Mouse (Mus musculus): ENCODE results near the gene Naa25. TPM values are rescaled to one million over a fixed set of nuclear protein-coding genes. Genes with fewer than 3 reads are reported as not detected.

Gene Naa25
- polyA plus RNA-seq, 1 experiment: 77.9 TPM

- H3K27me3 ChIP-seq (ENCODE audit: control insufficient read depth, insufficient read depth, low read length, poor library complexity, severe bottlenecking): no peaks in the 10 kb centered on the region
- H3K9ac ChIP-seq (ENCODE audit: low read depth, poor library complexity, severe bottlenecking): no peak overlapping the region
- H3K9me3 ChIP-seq (replicated peaks; ENCODE audit: control insufficient read depth, insufficient read depth, low read length, poor library complexity, severe bottlenecking): no peaks in the 10 kb centered on the region
- no peak for TF ChIP-seq CTCF (IDR thresholded peaks at IDR 0.05; ENCODE audit: low read depth, low read length)
- no peak for TF ChIP-seq EP300 (IDR thresholded peaks at IDR 0.05; ENCODE audit: insufficient read depth, low read depth, low read length)
- no peak for TF ChIP-seq POLR2A (IDR thresholded peaks at IDR 0.05; ENCODE audit: insufficient read depth, low read length)
- H3K36me3 ChIP-seq (ENCODE audit: control insufficient read depth, insufficient read depth, low read length, poor library complexity, severe bottlenecking): peaks cover 2% of the 10 kb centered on the region
- H3K4me1 ChIP-seq (ENCODE audit: control insufficient read depth, insufficient read depth, low read length): no peaks in the 10 kb centered on the region
- H3K4me3 ChIP-seq (ENCODE audit: low read depth, low read length): no peak overlapping the region
- H3K27ac ChIP-seq (ENCODE audit: insufficient read depth, low read length): no peak overlapping the region
Observed at GRCm38 (mm10) chr5:121454503-121454782, 56.7 kb downstream of the Naa25 start.

GRCm38 (mm10) chr5:121455510-121456265 is 58.0 kb downstream of the Naa25 start:
- no peaks in the 10 kb centered on the region for H3K4me1 ChIP-seq (ENCODE audit: control insufficient read depth, insufficient read depth, low read length)
- TF ChIP-seq CTCF (IDR thresholded peaks at IDR 0.05; ENCODE audit: low read depth, low read length): no peak
- no peak for TF ChIP-seq POLR2A (IDR thresholded peaks at IDR 0.05; ENCODE audit: insufficient read depth, low read length)
- TF ChIP-seq EP300 (IDR thresholded peaks at IDR 0.05; ENCODE audit: insufficient read depth, low read depth, low read length): no peak

GRCm38 (mm10) chr5:121461339-121462170 is 63.8 kb downstream of the Naa25 start:
- H3K9ac ChIP-seq (ENCODE audit: low read depth, poor library complexity, severe bottlenecking): no peak overlapping the region
- H3K27ac ChIP-seq (ENCODE audit: insufficient read depth, low read length): no peak overlapping the region
- no peaks in the 10 kb centered on the region for H3K27me3 ChIP-seq (ENCODE audit: control insufficient read depth, insufficient read depth, low read length, poor library complexity, severe bottlenecking)
- TF ChIP-seq POLR2A (IDR thresholded peaks at IDR 0.05; ENCODE audit: insufficient read depth, low read length) (no peak), EP300 (IDR thresholded peaks at IDR 0.05; ENCODE audit: insufficient read depth, low read depth, low read length) (no peak), CTCF (IDR thresholded peaks at IDR 0.05; ENCODE audit: low read depth, low read length) (no peak)
- H3K4me1 ChIP-seq (ENCODE audit: control insufficient read depth, insufficient read depth, low read length): no peaks in the 10 kb centered on the region
- H3K9me3 ChIP-seq (replicated peaks; ENCODE audit: control insufficient read depth, insufficient read depth, low read length, poor library complexity, severe bottlenecking): no peaks in the 10 kb centered on the region
- H3K4me3 ChIP-seq (ENCODE audit: low read depth, low read length): no peak overlapping the region
- H3K36me3 ChIP-seq (ENCODE audit: control insufficient read depth, insufficient read depth, low read length, poor library complexity, severe bottlenecking): no peaks in the 10 kb centered on the region

More at GRCm38 (mm10) chr5:121455510-121456265, 58.0 kb downstream of the Naa25 start:
- Histone ChIP-seq H3K27ac (ENCODE audit: insufficient read depth, low read length) (no peak overlapping the region), H3K36me3 (ENCODE audit: control insufficient read depth, insufficient read depth, low read length, poor library complexity, severe bottlenecking) (no peaks in the 10 kb centered on the region), H3K27me3 (ENCODE audit: control insufficient read depth, insufficient read depth, low read length, poor library complexity, severe bottlenecking) (no peaks in the 10 kb centered on the region), H3K4me3 (ENCODE audit: low read depth, low read length) (no peak overlapping the region), H3K9me3 (replicated peaks; ENCODE audit: control insufficient read depth, insufficient read depth, low read length, poor library complexity, severe bottlenecking) (no peaks in the 10 kb centered on the region), H3K9ac (ENCODE audit: low read depth, poor library complexity, severe bottlenecking) (no peak overlapping the region)

- Histone ChIP-seq H3K9me3 (replicated peaks; ENCODE audit: control insufficient read depth, insufficient read depth, low read length, poor library complexity, severe bottlenecking) (no peaks in the 10 kb centered on the region), H3K27me3 (ENCODE audit: control insufficient read depth, insufficient read depth, low read length, poor library complexity, severe bottlenecking) (no peaks in the 10 kb centered on the region), H3K4me1 (ENCODE audit: control insufficient read depth, insufficient read depth, low read length) (no peaks in the 10 kb centered on the region), H3K27ac (ENCODE audit: insufficient read depth, low read length) (no peak overlapping the region), H3K4me3 (ENCODE audit: low read depth, low read length) (no peak overlapping the region), H3K9ac (ENCODE audit: low read depth, poor library complexity, severe bottlenecking) (no peak overlapping the region), H3K36me3 (ENCODE audit: control insufficient read depth, insufficient read depth, low read length, poor library complexity, severe bottlenecking) (no peaks in the 10 kb centered on the region)
- TF ChIP-seq EP300 (IDR thresholded peaks at IDR 0.05; ENCODE audit: insufficient read depth, low read depth, low read length) (no peak), CTCF (IDR thresholded peaks at IDR 0.05; ENCODE audit: low read depth, low read length) (no peak), POLR2A (IDR thresholded peaks at IDR 0.05; ENCODE audit: insufficient read depth, low read length) (no peak)
Observed at GRCm38 (mm10) chr5:121462171-121462502, 64.4 kb downstream of the Naa25 start.

GRCm38 (mm10) chr5:121462967-121463366 is 65.2 kb downstream of the Naa25 start:
- H3K27me3 ChIP-seq (ENCODE audit: control insufficient read depth, insufficient read depth, low read length, poor library complexity, severe bottlenecking): no peaks in the 10 kb centered on the region
- peak overlapping the region; percentile 19 for H3K4me3 ChIP-seq (ENCODE audit: low read depth, low read length)
- H3K27ac ChIP-seq (ENCODE audit: insufficient read depth, low read length): peak overlapping the region; percentile 38; the same call in 1 of the 2 replicates
- H3K4me1 ChIP-seq (ENCODE audit: control insufficient read depth, insufficient read depth, low read length): no peaks in the 10 kb centered on the region
- H3K36me3 ChIP-seq (ENCODE audit: control insufficient read depth, insufficient read depth, low read length, poor library complexity, severe bottlenecking): no peaks in the 10 kb centered on the region
- peak overlapping the region; percentile 11; the same call in 1 of the 2 replicates for H3K9ac ChIP-seq (ENCODE audit: low read depth, poor library complexity, severe bottlenecking)
- TF ChIP-seq EP300 (IDR thresholded peaks at IDR 0.05; ENCODE audit: insufficient read depth, low read depth, low read length) (0 out of 2 replicates have a peak, but pooled peaks have one; percentile 30), POLR2A (IDR thresholded peaks at IDR 0.05; ENCODE audit: insufficient read depth, low read length) (no peak), CTCF (IDR thresholded peaks at IDR 0.05; ENCODE audit: low read depth, low read length) (no peak)
- H3K9me3 ChIP-seq (replicated peaks; ENCODE audit: control insufficient read depth, insufficient read depth, low read length, poor library complexity, severe bottlenecking): no peaks in the 10 kb centered on the region
